In the genomic region with DNA sequence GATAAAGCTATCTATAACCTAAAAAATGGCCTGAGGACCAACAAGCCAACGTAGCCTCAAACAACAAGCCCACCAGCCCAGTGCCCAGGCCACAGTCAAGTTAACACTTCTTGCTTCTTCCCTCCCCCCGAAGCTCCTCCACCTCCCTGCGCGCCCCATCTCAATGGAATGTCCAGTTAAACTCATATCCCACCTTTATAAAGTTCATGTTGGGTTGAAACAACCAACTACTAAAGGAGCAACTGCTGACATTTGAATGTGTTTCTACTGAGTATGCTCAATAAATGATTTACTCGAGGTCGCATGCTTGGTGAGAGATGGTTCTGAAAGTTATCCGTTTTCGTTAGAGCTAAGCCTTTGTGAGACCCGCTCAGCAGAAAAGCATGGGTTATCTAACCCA, we compare ENCODE assay signal across 12 mouse cellular contexts. TPM values are rescaled to one million over a fixed set of nuclear protein-coding genes. Genes with fewer than 3 reads are reported as not detected.
A peak's percentile ranks its signal among the peaks of the same experiment; 100 is the strongest.
DNase-seq lines count a peak whose midpoint lies in the region; ATAC-seq lines count a peak whose summit lies in the region.
"Had no signal": no experiment of that assay in that cellular context is flagged by ENCODE, and none has a peak within 500 bp of the region (broad histone marks: within the 10 kb centered on the region; RNA-seq: fewer than 3 reads in every experiment).

No protein-coding gene starts in this region.

- H3K9me3 ChIP-seq in embryonic facial prominence, embryonic 11.5 days (replicated peaks; ENCODE audit: control insufficient read depth, low read length), result no peaks in the 10 kb centered on the region
- no peaks in the 10 kb centered on the region for H3K9me3 ChIP-seq in embryonic facial prominence, embryonic 15.5 days (replicated peaks)
- no peaks in the 10 kb centered on the region for H3K9me3 ChIP-seq in liver, embryonic 15.5 days (replicated peaks)

- no peak overlapping the region for H3K9ac ChIP-seq in embryonic facial prominence, embryonic 11.5 days (replicated peaks; ENCODE audit: low read length)
- no peak overlapping the region for H3K9ac ChIP-seq in embryonic facial prominence, embryonic 15.5 days
- no peak overlapping the region for H3K9ac ChIP-seq in liver, embryonic 15.5 days

- no peaks in the 10 kb centered on the region for H3K4me1 ChIP-seq in embryonic facial prominence, embryonic 11.5 days (ENCODE audit: control insufficient read depth, insufficient read depth, low read length)
- peaks cover 21% of the 10 kb centered on the region for H3K4me1 ChIP-seq in embryonic facial prominence, embryonic 15.5 days
- H3K4me1 ChIP-seq in liver, embryonic 15.5 days (replicated peaks), result peaks cover 31% of the 10 kb centered on the region

- no peak for ATAC-seq in embryonic facial prominence, embryonic 11.5 days (replicated peaks; ENCODE audit: insufficient number of reproducible peaks, low FRiP score, low TSS enrichment, low read depth)
- no peak for ATAC-seq in embryonic facial prominence, embryonic 15.5 days (ENCODE audit: insufficient number of reproducible peaks, low FRiP score, low TSS enrichment, low read depth)
- no peak for ATAC-seq in liver, embryonic 15.5 days (ENCODE audit: insufficient read depth)

- peak overlapping the region; percentile 82; the same call in 1 of the 2 replicates for H3K4me2 ChIP-seq in embryonic facial prominence, embryonic 11.5 days (ENCODE audit: low read depth, low read length)
- H3K4me2 ChIP-seq in embryonic facial prominence, embryonic 15.5 days (replicated peaks), result peak overlapping the region; percentile 76
- peak overlapping the region; percentile 99 for H3K4me2 ChIP-seq in liver, embryonic 15.5 days

- intact Hi-C loops in left cerebral cortex, postnatal 4 days (cut with DNase I), result loop anchor here (10.0 kb wide), 1 partner anchor 96 kb away; the partner anchor contains the start of gene Lrrc10
- intact Hi-C loops in gastrocnemius, postnatal 14 days (cut with DNase I; ENCODE audit: low total_unique reads), result no loop called here

- H3K27me3 ChIP-seq in embryonic facial prominence, embryonic 11.5 days (ENCODE audit: control insufficient read depth, insufficient read depth, low read length), result no peaks in the 10 kb centered on the region
- H3K27me3 ChIP-seq in embryonic facial prominence, embryonic 15.5 days, result no peaks in the 10 kb centered on the region
- no peaks in the 10 kb centered on the region for H3K27me3 ChIP-seq in liver, embryonic 15.5 days
- H3K27me3 ChIP-seq: Patski had no signal

- no peak overlapping the region for H3K27ac ChIP-seq in embryonic facial prominence, embryonic 11.5 days (replicated peaks; ENCODE audit: low read depth, low read length)
- H3K27ac ChIP-seq in embryonic facial prominence, embryonic 15.5 days (replicated peaks), result no peak overlapping the region
- H3K27ac ChIP-seq in liver, embryonic 15.5 days (replicated peaks), result no peak overlapping the region

- DNase-seq in embryonic facial prominence, embryonic 11.5 days (ENCODE audit: low spot score), result no peak
- DNase-seq in kidney, adult 18-20 months, result peak; percentile 44
- no peak for DNase-seq in testis, postnatal 14 days (ENCODE audit: low spot score)
- no peak for DNase-seq in left cerebral cortex, adult 9 months (ENCODE audit: low spot score in 2 of 2)
- no peak for DNase-seq in left cerebral cortex, postnatal 4 days
- DNase-seq in gastrocnemius, postnatal 14 days, result no peak
- DNase-seq: cerebellum, adult 11 months; thymus, adult 18-20 months had no signal

- H3K4me3 ChIP-seq in embryonic facial prominence, embryonic 11.5 days (ENCODE audit: low read depth, low read length), result no peak overlapping the region
- peak overlapping the region; percentile 80 for H3K4me3 ChIP-seq in embryonic facial prominence, embryonic 15.5 days (replicated peaks)
- H3K4me3 ChIP-seq in liver, embryonic 15.5 days (replicated peaks), result peak overlapping the region; percentile 82; the same call in 1 of the 2 replicates

- WGBS in embryonic facial prominence, embryonic 11.5 days, result 83% methylated on average over 9 of the region's 9 CpGs
- WGBS in embryonic facial prominence, embryonic 15.5 days, result 69% methylated on average over 9 of the region's 9 CpGs
- WGBS in liver, embryonic 15.5 days (ENCODE audit: insufficient replicate concordance), result 81% methylated on average over 9 of the region's 9 CpGs

- no peaks in the 10 kb centered on the region for H3K36me3 ChIP-seq in embryonic facial prominence, embryonic 11.5 days (replicated peaks; ENCODE audit: control insufficient read depth, insufficient read depth, low read depth, low read length)
- H3K36me3 ChIP-seq in embryonic facial prominence, embryonic 15.5 days, result no peaks in the 10 kb centered on the region
- no peaks in the 10 kb centered on the region for H3K36me3 ChIP-seq in liver, embryonic 15.5 days (replicated peaks)

RNA-seq across cellular contexts. Expression of gene Rab3ip, which starts 2.2 kb away (rescaled TPM):
- 38.9 and 42.4 TPM in 2 replicates for polyA plus RNA-seq in embryonic facial prominence, embryonic 11.5 days (2014; fragmentation: Nextera tagmentation; extraction: Ambion mirVana)
- polyA plus RNA-seq in embryonic facial prominence, embryonic 15.5 days (2015; fragmentation: Nextera tagmentation; extraction: Ambion mirVana), result 33.1 and 36.0 TPM in 2 replicates
- 10.7 and 11.8 TPM in 2 replicates for polyA plus RNA-seq in liver, embryonic 15.5 days (2015; fragmentation: Nextera tagmentation; extraction: Ambion mirVana)
- 10 to 100 TPM; 41.2 to 42.9 TPM for total RNA-seq in left cerebral cortex, postnatal 4 days (2021)
- total RNA-seq in gastrocnemius, postnatal 14 days (2021), result 10 to 100 TPM; 16.2 to 17.3 TPM

RNA-seq across cellular contexts. Expression of gene Gm10271, which starts 24.0 kb away (rescaled TPM):
- not detected in 2 replicates for polyA plus RNA-seq in embryonic facial prominence, embryonic 11.5 days (2014; fragmentation: Nextera tagmentation; extraction: Ambion mirVana)
- polyA plus RNA-seq in embryonic facial prominence, embryonic 15.5 days (2015; fragmentation: Nextera tagmentation; extraction: Ambion mirVana), result not detected in 2 replicates
- polyA plus RNA-seq in liver, embryonic 15.5 days (2015; fragmentation: Nextera tagmentation; extraction: Ambion mirVana), result not detected in 2 replicates
- not detected for total RNA-seq in left cerebral cortex, postnatal 4 days (2021)
- total RNA-seq in gastrocnemius, postnatal 14 days (2021), result not detected
- total RNA-seq: heart, adult 8-10 months had no signal
- polyA plus RNA-seq: Patski had no signal

RNA-seq across cellular contexts. Expression of gene Best3, which starts 37.7 kb away (rescaled TPM):
- 0.20 and 0.32 TPM in 2 replicates for polyA plus RNA-seq in embryonic facial prominence, embryonic 11.5 days (2014; fragmentation: Nextera tagmentation; extraction: Ambion mirVana)
- polyA plus RNA-seq in embryonic facial prominence, embryonic 15.5 days (2015; fragmentation: Nextera tagmentation; extraction: Ambion mirVana), result 2.2 and 2.8 TPM in 2 replicates
- polyA plus RNA-seq in liver, embryonic 15.5 days (2015; fragmentation: Nextera tagmentation; extraction: Ambion mirVana), result 0.10 TPM in 1 of 2 replicates, not detected in the other
- total RNA-seq in left cerebral cortex, postnatal 4 days (2021), result under 1 TPM in 1 of 2 experiments, not detected in 1; 0.16 TPM
- total RNA-seq in gastrocnemius, postnatal 14 days (2021), result 10 to 100 TPM in 1 of 2 experiments, 1 to 10 TPM in 1; 9.2 to 11.7 TPM
- polyA plus RNA-seq: Patski had no signal

RNA-seq across cellular contexts. Expression of gene Myrfl, which starts 51.7 kb away (rescaled TPM):
- polyA plus RNA-seq in embryonic facial prominence, embryonic 11.5 days (2014; fragmentation: Nextera tagmentation; extraction: Ambion mirVana), result 0.11 and 0.18 TPM in 2 replicates
- polyA plus RNA-seq in embryonic facial prominence, embryonic 15.5 days (2015; fragmentation: Nextera tagmentation; extraction: Ambion mirVana), result 0.12 and 0.24 TPM in 2 replicates
- polyA plus RNA-seq in liver, embryonic 15.5 days (2015; fragmentation: Nextera tagmentation; extraction: Ambion mirVana), result not detected in 2 replicates
- total RNA-seq in left cerebral cortex, postnatal 4 days (2021), result under 1 TPM; 0.14 to 0.20 TPM
- total RNA-seq in gastrocnemius, postnatal 14 days (2021), result under 1 TPM; 0.11 to 0.39 TPM
